Mouse (Mus musculus) forebrain, embryonic 15.5 days (tissue): Measurements from ENCODE around the gene Amot. TPM values are rescaled to one million over a fixed set of nuclear protein-coding genes. Genes with fewer than 3 reads are reported as not detected.

ENCODE experiments used
- ATAC-seq: fragments of 200-750 bp; cut with Nextera tagmentation; replicated peaks from 2 replicates; pipeline ENCODE4 v1.8.0; 2017; ENCODE audit warnings: mild to moderate bottlenecking, moderate TSS enrichment, moderate library complexity
- H3K27ac ChIP-seq: fragments of 300-500 bp; sonication (generic); replicated peaks from 2 replicates; pipeline ENCODE4 v1.5.1; 2015; ENCODE audit warnings: mild to moderate bottlenecking, inconsistent platforms
- H3K27me3 ChIP-seq: fragments of 300-500 bp; sonication (generic); 2 replicates; pipeline ENCODE4 v1.6.1; 2015; ENCODE audit warnings: inconsistent platforms
- H3K36me3 ChIP-seq: fragments of 300-500 bp; sonication (generic); 2 replicates; pipeline ENCODE4 v1.6.1; 2015; ENCODE audit warnings: mild to moderate bottlenecking, inconsistent platforms
- H3K4me1 ChIP-seq: fragments of 300-500 bp; sonication (generic); 2 replicates; pipeline ENCODE4 v1.6.1; 2015; ENCODE audit warnings: inconsistent platforms
- H3K4me2 ChIP-seq: fragments of 300-500 bp; sonication (generic); replicated peaks from 2 replicates; pipeline ENCODE4 v1.6.1; 2015; ENCODE audit warnings: mild to moderate bottlenecking, inconsistent platforms
- H3K4me3 ChIP-seq: fragments of 300-500 bp; sonication (generic); 2 replicates; pipeline ENCODE4 v1.5.1; 2015; ENCODE audit warnings: mild to moderate bottlenecking, inconsistent platforms
- H3K9ac ChIP-seq: fragments of 300-500 bp; sonication (generic); replicated peaks from 2 replicates; pipeline ENCODE4 v1.6.1; 2015; ENCODE audit warnings: mild to moderate bottlenecking, inconsistent platforms
- H3K9me3 ChIP-seq: fragments of 300-500 bp; sonication (generic); 2 replicates; pipeline ENCODE4 v1.6.1; 2016; ENCODE audit warnings: inconsistent platforms
- WGBS: fragments of 180-500 bp; shearing (Covaris S2); methylation state at CpG from one replicate; pipeline ENCODE4 v1.1.7; 2015; ENCODE audit warnings: mixed read lengths; 5-methylcytosine and 5-hydroxymethylcytosine counted together
- polyA plus RNA-seq: library from polyadenylated mRNA; unstranded; fragments of >200 nt; fragmentation: Nextera tagmentation; extraction: Ambion mirVana; gene quantifications from 2 replicates; pipeline ENCODE4 v1.2.1, GENCODE M21; 2015

Amot gene
- polyA plus RNA-seq, 1 experiment from 2014 or later = 8.4 TPM

GRCm38 (mm10) chrX:145424026-145424425 lies 81.0 kb downstream of the Amot start:
- peak; percentile 67; the same call in 1 of the 2 replicates for ATAC-seq
- no peak overlapping the region for H3K4me3 ChIP-seq
- H3K36me3 ChIP-seq = no peaks in the 10 kb centered on the region
- 32% methylated on average over 2 of the region's 2 CpGs for WGBS
- H3K27ac ChIP-seq = no peak overlapping the region
- H3K4me1 ChIP-seq = no peaks in the 10 kb centered on the region
- no peak overlapping the region for H3K4me2 ChIP-seq
- H3K9ac ChIP-seq = no peak overlapping the region
- no peaks in the 10 kb centered on the region for H3K27me3 ChIP-seq
- H3K9me3 ChIP-seq = no peaks in the 10 kb centered on the region

GRCm38 (mm10) chrX:145414319-145414718 lies 90.7 kb downstream of the Amot start:
- WGBS = 86% methylated on average over 1 of the region's 1 CpGs

GRCm38 (mm10) chrX:145411425-145411824 lies 93.6 kb downstream of the Amot start:
- H3K9ac ChIP-seq = no peak overlapping the region
- WGBS = 27% methylated on average over 6 of the region's 6 CpGs
- H3K9me3 ChIP-seq = no peaks in the 10 kb centered on the region
- no peak overlapping the region for H3K27ac ChIP-seq
- H3K4me1 ChIP-seq = no peaks in the 10 kb centered on the region
- no peaks in the 10 kb centered on the region for H3K27me3 ChIP-seq
- no peaks in the 10 kb centered on the region for H3K36me3 ChIP-seq
- H3K4me2 ChIP-seq = no peak overlapping the region
- ATAC-seq = no peak
- H3K4me3 ChIP-seq = no peak overlapping the region

More at GRCm38 (mm10) chrX:145414319-145414718, 90.7 kb downstream of the Amot start:
- ATAC-seq = no peak
- Histone ChIP-seq H3K4me2 (no peak overlapping the region), H3K4me1 (no peaks in the 10 kb centered on the region), H3K9ac (no peak overlapping the region), H3K27ac (no peak overlapping the region), H3K4me3 (no peak overlapping the region), H3K9me3 (no peaks in the 10 kb centered on the region), H3K36me3 (no peaks in the 10 kb centered on the region), H3K27me3 (no peaks in the 10 kb centered on the region)

GRCm38 (mm10) chrX:145406052-145406451 lies 98.9 kb downstream of the Amot start:
- H3K4me1 ChIP-seq = no peaks in the 10 kb centered on the region
- no peak overlapping the region for H3K9ac ChIP-seq
- H3K27me3 ChIP-seq = no peaks in the 10 kb centered on the region
- H3K4me2 ChIP-seq = no peak overlapping the region
- no peak overlapping the region for H3K4me3 ChIP-seq
- 79% methylated on average over 4 of the region's 4 CpGs for WGBS
- H3K9me3 ChIP-seq = no peaks in the 10 kb centered on the region
- no peaks in the 10 kb centered on the region for H3K36me3 ChIP-seq
- no peak for ATAC-seq
- no peak overlapping the region for H3K27ac ChIP-seq

GRCm38 (mm10) chrX:145401926-145402325 lies 103.1 kb downstream of the Amot start:
- Histone ChIP-seq H3K36me3 (no peaks in the 10 kb centered on the region), H3K27me3 (no peaks in the 10 kb centered on the region), H3K4me2 (no peak overlapping the region), H3K9me3 (no peaks in the 10 kb centered on the region), H3K4me3 (no peak overlapping the region), H3K27ac (no peak overlapping the region), H3K9ac (no peak overlapping the region), H3K4me1 (no peaks in the 10 kb centered on the region)
- ATAC-seq = no peak
- WGBS = 72% methylated on average over 3 of the region's 3 CpGs

- no peaks in the 10 kb centered on the region for H3K4me1 ChIP-seq
- no peaks in the 10 kb centered on the region for H3K9me3 ChIP-seq
- H3K4me3 ChIP-seq = no peak overlapping the region
- H3K4me2 ChIP-seq = no peak overlapping the region
- no peak overlapping the region for H3K27ac ChIP-seq
- no peaks in the 10 kb centered on the region for H3K36me3 ChIP-seq
- H3K9ac ChIP-seq = no peak overlapping the region
- no peak for ATAC-seq
- WGBS = 19% methylated on average over 1 of the region's 1 CpGs
- H3K27me3 ChIP-seq = no peaks in the 10 kb centered on the region
Observed at GRCm38 (mm10) chrX:145399236-145399635, 105.7 kb downstream of the Amot start.

Other genes starting within 250 kb of the Amot start
- gene Lhfpl1, start 156.1 kb downstream of the Amot start, polyA plus RNA-seq = not detected in 2 replicates